Mouse (Mus musculus): ENCODE measurements at regions not wholly inside any gene's neighbourhood (a gene's known extent, or its start where the extent isn't known, plus 50 kb on each side); places are given as distances from the start of the nearest gene placed in this dataset.

DNA sequence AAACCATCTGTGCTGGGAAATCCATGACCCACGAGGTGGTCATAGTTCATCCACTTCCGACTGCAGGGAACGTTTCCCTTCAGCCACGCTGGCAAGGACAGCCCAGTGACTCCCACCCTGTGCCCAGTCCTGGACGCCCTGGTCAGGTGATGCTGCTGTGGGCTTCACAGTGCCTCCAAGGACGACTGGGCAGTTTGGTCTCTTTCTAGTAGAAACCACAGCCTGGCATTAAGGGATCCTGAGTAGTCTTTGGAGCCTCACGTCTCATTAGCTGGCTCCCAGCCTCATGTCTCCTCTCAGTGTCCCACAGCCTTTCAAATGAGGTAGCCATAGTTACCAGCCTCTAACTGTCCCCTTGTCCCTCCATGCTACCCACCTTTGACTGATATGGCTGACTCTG is 116.2 kb upstream of the Gdf10 start:
- H3K27me3 ChIP-seq (ENCODE audit: control insufficient read depth, insufficient read depth, low read length): no peaks in the 10 kb centered on the region
- no peaks in the 10 kb centered on the region for H3K36me3 ChIP-seq (replicated peaks; ENCODE audit: control insufficient read depth, insufficient read depth, low read depth)
- DNase-seq (ENCODE audit: low read depth in 3 of 3, low spot score in 3 of 3): no peak
- no peak overlapping the region for H3K9ac ChIP-seq (replicated peaks)
- H3K9me3 ChIP-seq (ENCODE audit: control insufficient read depth, low read length): no peaks in the 10 kb centered on the region
- no peak overlapping the region for H3K4me3 ChIP-seq (ENCODE audit: insufficient read depth in 1 of 2, low read depth in 2 of 2, low read length in 2 of 2)
- 42% methylated on average over 7 of the region's 7 CpGs for whole genome bisulfite sequencing (ENCODE audit: insufficient replicate concordance)
- no peak for TF ChIP-seq EP300 (IDR thresholded peaks at IDR 0.05; ENCODE audit: low read depth)
- no peak for TF ChIP-seq CTCF (IDR thresholded peaks at IDR 0.05; ENCODE audit: low read depth)
- H3K27ac ChIP-seq: no peak overlapping the region
- no peak for ATAC-seq (ENCODE audit: insufficient read depth)
- no peak overlapping the region for H3K4me2 ChIP-seq (ENCODE audit: low read depth)
- H3K4me1 ChIP-seq (replicated peaks; ENCODE audit: control insufficient read depth in 2 of 2, insufficient read depth in 2 of 2, low read length in 1 of 2): peaks cover 0 to 3% of the 10 kb centered on the region in 2 experiments; a peak in 2 of 4 replicates

DNA sequence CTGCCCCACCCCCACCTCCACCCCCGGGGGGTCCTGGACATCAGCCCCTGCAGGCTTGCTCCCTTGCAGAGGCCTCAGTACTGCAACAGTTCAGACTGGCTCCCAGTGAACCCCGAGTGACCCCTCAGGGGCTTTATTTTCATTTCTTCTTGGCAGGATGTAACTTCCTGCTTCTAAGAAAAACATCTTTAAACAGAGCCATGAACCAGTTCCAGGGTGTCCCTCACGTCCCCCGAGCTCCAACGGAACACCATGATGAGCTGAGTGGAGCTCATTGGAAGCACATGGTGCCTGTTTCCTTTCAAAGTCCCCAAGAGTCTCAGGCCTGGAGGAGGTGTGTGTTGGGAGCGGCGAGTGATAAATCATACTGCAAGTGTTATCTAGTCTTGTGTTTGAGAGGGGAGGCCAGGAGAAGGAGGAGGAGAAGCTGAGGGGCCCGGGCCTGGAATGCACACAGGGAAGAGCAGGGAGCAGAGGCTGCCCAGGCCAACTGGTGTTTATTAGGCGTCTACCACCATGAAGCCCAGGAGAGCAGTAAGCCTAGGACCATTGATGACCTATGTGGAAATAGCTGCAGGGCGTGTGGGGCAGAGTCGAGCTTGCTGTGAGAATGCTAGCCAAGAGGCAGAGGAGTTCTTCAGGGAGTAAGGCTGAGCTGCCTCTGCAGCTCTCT is 114.7 kb upstream of the Gdf10 start:
- DNase-seq (ENCODE audit: low read depth in 3 of 3, low spot score in 3 of 3) (no peak), ATAC-seq (ENCODE audit: insufficient read depth) (no peak)
- Histone ChIP-seq H3K27me3 (ENCODE audit: control insufficient read depth, insufficient read depth, low read length) (no peaks in the 10 kb centered on the region), H3K9ac (replicated peaks) (no peak overlapping the region), H3K9me3 (ENCODE audit: control insufficient read depth, low read length) (no peaks in the 10 kb centered on the region), H3K27ac (no peak overlapping the region), H3K4me1 (replicated peaks; ENCODE audit: control insufficient read depth in 2 of 2, insufficient read depth in 2 of 2, low read length in 1 of 2) (peaks cover 0 to 3% of the 10 kb centered on the region in 2 experiments; a peak in 2 of 4 replicates), H3K4me2 (ENCODE audit: low read depth) (no peak overlapping the region), H3K4me3 (ENCODE audit: insufficient read depth in 1 of 2, low read depth in 2 of 2, low read length in 2 of 2) (no peak overlapping the region), H3K36me3 (replicated peaks; ENCODE audit: control insufficient read depth, insufficient read depth, low read depth) (no peaks in the 10 kb centered on the region)
- TF ChIP-seq CTCF (IDR thresholded peaks at IDR 0.05; ENCODE audit: low read depth) (no peak), EP300 (IDR thresholded peaks at IDR 0.05; ENCODE audit: low read depth) (no peak)
- WGBS (ENCODE audit: insufficient replicate concordance): 38% methylated on average over 11 of the region's 11 CpGs

DNA sequence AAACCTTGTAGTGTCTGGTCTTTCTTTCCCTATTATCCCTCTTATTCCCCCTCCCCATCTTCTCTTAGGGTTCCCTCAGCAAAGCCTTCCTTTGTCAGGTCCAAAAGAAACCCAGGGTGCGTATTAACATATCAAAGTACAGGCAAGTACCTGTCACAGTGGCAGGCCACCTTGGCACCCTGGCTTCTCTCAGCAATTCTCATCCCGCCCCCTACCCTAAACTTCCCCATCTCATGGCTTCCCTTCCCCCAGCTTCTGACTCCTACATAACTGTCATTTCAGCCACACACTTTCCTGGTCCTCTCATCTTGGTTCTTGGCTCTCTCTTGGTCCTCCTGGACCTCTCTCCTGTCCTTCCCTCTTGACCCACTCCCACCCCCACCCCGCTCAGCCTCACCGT is 112.8 kb upstream of the Gdf10 start:
- Histone ChIP-seq H3K9me3 (ENCODE audit: control insufficient read depth, low read length) (no peaks in the 10 kb centered on the region), H3K9ac (replicated peaks) (no peak overlapping the region), H3K4me2 (ENCODE audit: low read depth) (no peak overlapping the region), H3K36me3 (replicated peaks; ENCODE audit: control insufficient read depth, insufficient read depth, low read depth) (no peaks in the 10 kb centered on the region), H3K4me3 (ENCODE audit: insufficient read depth in 1 of 2, low read depth in 2 of 2, low read length in 2 of 2) (no peak overlapping the region), H3K4me1 (replicated peaks; ENCODE audit: control insufficient read depth in 2 of 2, insufficient read depth in 2 of 2, low read length in 1 of 2) (peaks cover 0 to 3% of the 10 kb centered on the region in 2 experiments; a peak in 2 of 4 replicates), H3K27me3 (ENCODE audit: control insufficient read depth, insufficient read depth, low read length) (no peaks in the 10 kb centered on the region), H3K27ac (no peak overlapping the region)
- TF ChIP-seq CTCF (IDR thresholded peaks at IDR 0.05; ENCODE audit: low read depth) (no peak), EP300 (IDR thresholded peaks at IDR 0.05; ENCODE audit: low read depth) (no peak)
- ATAC-seq (ENCODE audit: insufficient read depth) (no peak), DNase-seq (ENCODE audit: low read depth in 3 of 3, low spot score in 3 of 3) (no peak)
- WGBS (ENCODE audit: insufficient replicate concordance): 53% methylated on average over 4 of the region's 4 CpGs

DNA sequence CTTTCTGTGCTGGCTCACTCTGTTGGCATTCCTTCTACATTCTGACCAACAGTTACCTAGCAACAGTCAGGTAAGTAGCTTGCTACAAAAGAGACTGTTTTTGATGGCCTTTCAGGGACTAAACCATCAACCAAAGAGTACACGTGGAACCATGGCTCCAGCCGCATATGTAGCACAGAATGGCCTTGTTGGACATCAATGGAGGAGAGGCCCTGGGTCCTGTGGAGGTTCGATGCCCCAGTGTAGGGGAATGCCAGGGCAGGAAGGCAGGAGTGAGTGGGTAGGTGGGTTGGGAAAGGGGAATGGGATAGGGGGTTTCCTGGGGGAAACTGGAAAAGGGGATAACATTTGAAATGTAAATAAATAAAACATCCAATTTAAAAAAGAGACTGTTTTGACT is 112.1 kb upstream of the Gdf10 start:
- Histone ChIP-seq H3K4me1 (replicated peaks; ENCODE audit: control insufficient read depth in 2 of 2, insufficient read depth in 2 of 2, low read length in 1 of 2) (peaks cover 0 to 3% of the 10 kb centered on the region in 2 experiments; a peak in 1 of 4 replicates), H3K9ac (replicated peaks) (no peak overlapping the region), H3K4me3 (ENCODE audit: insufficient read depth in 1 of 2, low read depth in 2 of 2, low read length in 2 of 2) (no peak overlapping the region), H3K27me3 (ENCODE audit: control insufficient read depth, insufficient read depth, low read length) (no peaks in the 10 kb centered on the region), H3K36me3 (replicated peaks; ENCODE audit: control insufficient read depth, insufficient read depth, low read depth) (no peaks in the 10 kb centered on the region), H3K27ac (no peak overlapping the region), H3K9me3 (ENCODE audit: control insufficient read depth, low read length) (no peaks in the 10 kb centered on the region), H3K4me2 (ENCODE audit: low read depth) (no peak overlapping the region)
- 40% methylated on average over 3 of the region's 3 CpGs for WGBS (ENCODE audit: insufficient replicate concordance)
- no peak for TF ChIP-seq CTCF (IDR thresholded peaks at IDR 0.05; ENCODE audit: low read depth)
- TF ChIP-seq EP300 (IDR thresholded peaks at IDR 0.05; ENCODE audit: low read depth): no peak
- ATAC-seq (ENCODE audit: insufficient read depth) (no peak), DNase-seq (ENCODE audit: low read depth in 3 of 3, low spot score in 3 of 3) (no peak)

DNA sequence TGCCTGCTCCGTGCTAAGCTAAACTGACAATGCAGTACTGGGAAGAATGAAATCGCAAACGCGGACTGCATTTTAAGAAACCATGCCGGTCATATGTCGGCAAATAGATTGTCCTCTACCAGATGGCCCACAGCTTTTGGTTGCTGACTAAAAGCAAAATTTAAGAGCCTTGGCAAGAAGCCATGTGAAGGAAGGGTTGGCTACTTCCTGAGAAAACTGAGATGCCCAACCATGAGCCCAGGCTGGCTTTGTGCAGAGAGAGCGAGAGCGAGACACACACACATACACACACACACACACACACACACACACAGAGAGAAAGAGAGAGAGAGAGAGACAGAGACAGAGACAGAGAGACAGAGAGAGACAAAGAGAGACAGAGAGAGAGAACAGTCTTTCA is 111.1 kb upstream of the Gdf10 start:
- Histone ChIP-seq H3K27ac (no peak overlapping the region), H3K9ac (replicated peaks) (no peak overlapping the region), H3K4me1 (replicated peaks; ENCODE audit: control insufficient read depth in 2 of 2, insufficient read depth in 2 of 2, low read length in 1 of 2) (peaks cover 0 to 3% of the 10 kb centered on the region in 2 experiments; a peak in 1 of 4 replicates), H3K27me3 (ENCODE audit: control insufficient read depth, insufficient read depth, low read length) (no peaks in the 10 kb centered on the region), H3K36me3 (replicated peaks; ENCODE audit: control insufficient read depth, insufficient read depth, low read depth) (no peaks in the 10 kb centered on the region), H3K4me3 (ENCODE audit: insufficient read depth in 1 of 2, low read depth in 2 of 2, low read length in 2 of 2) (no peak overlapping the region), H3K4me2 (ENCODE audit: low read depth) (no peak overlapping the region), H3K9me3 (ENCODE audit: control insufficient read depth, low read length) (no peaks in the 10 kb centered on the region)
- TF ChIP-seq CTCF (IDR thresholded peaks at IDR 0.05; ENCODE audit: low read depth) (no peak), EP300 (IDR thresholded peaks at IDR 0.05; ENCODE audit: low read depth) (no peak)
- no peak for ATAC-seq (ENCODE audit: insufficient read depth)
- DNase-seq (ENCODE audit: low read depth in 3 of 3, low spot score in 3 of 3): no peak
- 81% methylated on average over 8 of the region's 8 CpGs for WGBS (ENCODE audit: insufficient replicate concordance)
